Mouse (Mus musculus) bone marrow, adult 2 months (tissue): ENCODE measurements around the gene Gpc1.

Experiments used
- CTCF ChIP-seq: fragments of 200-500 bp; IDR thresholded peaks from 2 replicates; pipeline ENCODE4 v1.5.1; 2011; ENCODE audit warnings: low read length, control low read depth; ENCODE audit not compliant: control insufficient read depth, insufficient read depth
- POLR2A ChIP-seq: fragments of 200-500 bp; IDR thresholded peaks from 2 replicates; pipeline ENCODE4 v1.6.1; 2011; ENCODE audit warnings: low read depth, mild to moderate bottlenecking, control low read depth, low read length, borderline replicate concordance; ENCODE audit not compliant: control insufficient read depth

- no peak for TF ChIP-seq POLR2A
- TF ChIP-seq CTCF = no peak
Observed at GRCm38 (mm10) chr1:92840231-92840890, 8.9 kb downstream of the Gpc1 start.
